Comparison of ENCODE assay signal across 8 mouse cellular contexts in genomic region chr2:121571780-121572179, GRCm38 (mm10).
DNase-seq lines count a peak whose midpoint lies in the region; ATAC-seq and TF ChIP-seq lines count a peak whose summit lies in the region.

No protein-coding gene starts in this region.

- no peak overlapping the region for H3K4me3 ChIP-seq in gastrocnemius, adult 2 months
- H3K4me3 ChIP-seq in left cerebral cortex, adult 2 months, result no peak overlapping the region

- peak; percentile 98 for ATAC-seq in common myeloid progenitor, adult 5-6 weeks (replicated peaks; ENCODE audit: low read depth, poor library complexity, severe bottlenecking)
- ATAC-seq in megakaryocyte progenitor cell, adult 5-6 weeks (replicated peaks; ENCODE audit: poor library complexity), result peak; percentile 96

- no peak overlapping the region for H3K27ac ChIP-seq in gastrocnemius, adult 2 months
- H3K27ac ChIP-seq in left cerebral cortex, adult 2 months, result no peak overlapping the region

- TF ChIP-seq CTCF in gastrocnemius, adult 2 months (IDR thresholded peaks at IDR 0.05), result peak; percentile 95
- peak; percentile 92 for TF ChIP-seq CTCF in left cerebral cortex, adult 2 months (IDR thresholded peaks at IDR 0.05)

- intact Hi-C loops in gastrocnemius, adult 2 months (cut with DNase I), result loop anchor here (1.0 to 2.0 kb wide), 2 partner anchors 123 to 261 kb away; no protein-coding TSS in a partner anchor
- intact Hi-C loops in left cerebral cortex, adult 2 months (cut with DNase I), result loop anchor here (1.0 to 5.0 kb wide), 2 partner anchors 126 to 261 kb away; no protein-coding TSS in a partner anchor

- peak; percentile 83 to 95 for DNase-seq in adrenal gland, adult (ENCODE audit: inconsistent age in 2 of 2, low spot score in 1 of 2)
- DNase-seq in gastrocnemius, adult 2 months, result peak; percentile 70
- peak; percentile 89 for DNase-seq in induced T-regulatory cell, adult 2 months (ENCODE audit: low read depth)
- peak; percentile 83 to 90 for DNase-seq in left cerebral cortex, adult 2 months (ENCODE audit: extremely low spot score in 1 of 2, low spot score in 2 of 2)
- peak; percentile 81 for DNase-seq in right cerebral cortex, postnatal 14 days
- DNase-seq in urinary bladder, postnatal 36 days (ENCODE audit: low spot score in 2 of 2), result peak; percentile 65 to 73
